Mouse (Mus musculus): Measurements from ENCODE around the gene Olfr91. TPM values are rescaled to one million over a fixed set of nuclear protein-coding genes. Genes with fewer than 3 reads are reported as not detected.

Olfr91 gene
- polyA plus RNA-seq, 1 experiment from 2014 or later, result not detected

DNA sequence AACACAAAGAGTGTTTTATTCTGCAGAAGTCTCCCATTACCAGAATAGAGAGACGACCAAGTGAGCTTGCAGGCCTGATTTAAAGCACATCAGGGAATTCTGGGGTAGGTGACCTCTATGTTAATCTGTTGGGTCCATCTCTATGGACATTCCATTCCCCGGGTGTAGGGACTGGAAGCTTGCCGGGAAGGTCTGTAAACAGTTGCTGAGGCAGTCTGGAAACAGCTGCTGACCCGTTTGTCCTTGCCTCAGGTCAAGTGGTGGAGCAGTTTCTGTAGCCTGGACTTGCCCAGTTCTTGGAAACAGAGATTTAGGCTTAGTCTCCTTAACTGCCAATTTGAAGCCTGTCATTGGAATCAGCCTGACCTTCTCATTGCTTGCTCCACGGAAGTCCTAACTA is 18.0 kb downstream of the Olfr91 start:
- Histone ChIP-seq H3K27ac (no peak overlapping the region), H3K36me3 (replicated peaks; ENCODE audit: control insufficient read depth, insufficient read depth) (peaks cover 17% of the 10 kb centered on the region), H3K4me2 (replicated peaks) (no peak overlapping the region), H3K4me3 (replicated peaks; ENCODE audit: low read length) (no peak overlapping the region), H3K9me3 (ENCODE audit: control insufficient read depth, low read length) (no peaks in the 10 kb centered on the region), H3K27me3 (ENCODE audit: control insufficient read depth, insufficient read depth, low read length) (no peaks in the 10 kb centered on the region), H3K9ac (no peak overlapping the region), H3K4me1 (replicated peaks; ENCODE audit: control insufficient read depth, insufficient read depth, low read length) (peaks cover 12% of the 10 kb centered on the region)
- DNase-seq (ENCODE audit: low spot score), result no peak
- no peak for ATAC-seq (ENCODE audit: low FRiP score)
- WGBS, result 28% methylated on average over 5 of the region's 5 CpGs

GRCm38 (mm10) chr17:37078990-37079389 is 19.1 kb downstream of the Olfr91 start:
- peaks cover 12% of the 10 kb centered on the region for H3K4me1 ChIP-seq (replicated peaks; ENCODE audit: control insufficient read depth, insufficient read depth, low read length)
- no peak overlapping the region for H3K4me3 ChIP-seq (replicated peaks; ENCODE audit: low read length)
- H3K9me3 ChIP-seq (ENCODE audit: control insufficient read depth, low read length), result no peaks in the 10 kb centered on the region
- H3K9ac ChIP-seq, result peak overlapping the region; percentile 22
- ATAC-seq (ENCODE audit: low FRiP score), result no peak
- H3K27me3 ChIP-seq (ENCODE audit: control insufficient read depth, insufficient read depth, low read length), result no peaks in the 10 kb centered on the region
- DNase-seq (ENCODE audit: low spot score), result no peak
- WGBS, result 12% methylated on average over 2 of the region's 2 CpGs
- peak overlapping the region; percentile 38; the same call in 1 of the 2 replicates for H3K27ac ChIP-seq
- peaks cover 28% of the 10 kb centered on the region for H3K36me3 ChIP-seq (replicated peaks; ENCODE audit: control insufficient read depth, insufficient read depth)
- H3K4me2 ChIP-seq (replicated peaks), result no peak overlapping the region

DNA sequence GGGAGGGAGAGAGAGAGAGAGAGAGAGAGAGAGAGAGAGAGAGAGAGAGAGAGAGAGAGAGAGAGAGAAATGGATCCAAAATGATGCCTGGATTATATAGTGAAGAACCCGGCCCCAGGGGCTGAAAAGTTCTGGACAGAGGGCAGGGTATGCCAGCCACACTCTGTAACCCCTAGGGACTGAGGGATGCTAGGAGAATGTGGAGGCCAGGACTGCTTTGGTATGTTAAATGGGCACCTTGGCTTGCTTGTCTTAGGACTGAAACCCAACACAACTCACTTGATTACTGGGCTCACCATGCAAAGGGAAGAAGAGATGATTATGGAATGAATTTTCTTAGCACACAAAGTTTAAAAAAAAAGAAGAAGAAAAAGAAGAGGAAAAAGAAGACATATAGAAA is 19.9 kb downstream of the Olfr91 start:
- no peak for DNase-seq (ENCODE audit: low spot score)
- no peak overlapping the region for H3K9ac ChIP-seq

GRCm38 (mm10) chr17:37075766-37076165 is 22.3 kb downstream of the Olfr91 start:
- Histone ChIP-seq H3K9me3 (ENCODE audit: control insufficient read depth, low read length) (no peaks in the 10 kb centered on the region), H3K4me3 (replicated peaks; ENCODE audit: low read length) (no peak overlapping the region), H3K4me1 (replicated peaks; ENCODE audit: control insufficient read depth, insufficient read depth, low read length) (peaks cover 12% of the 10 kb centered on the region), H3K27ac (no peak overlapping the region), H3K4me2 (replicated peaks) (no peak overlapping the region), H3K36me3 (replicated peaks; ENCODE audit: control insufficient read depth, insufficient read depth) (peaks cover 60% of the 10 kb centered on the region), H3K27me3 (ENCODE audit: control insufficient read depth, insufficient read depth, low read length) (no peaks in the 10 kb centered on the region), H3K9ac (no peak overlapping the region)
- DNase-seq (ENCODE audit: low spot score) (no peak), ATAC-seq (ENCODE audit: low FRiP score) (no peak)
- 92% methylated on average over 2 of the region's 2 CpGs for WGBS

More for the DNA sequence above, 19.9 kb downstream of the Olfr91 start:
- Histone ChIP-seq H3K4me2 (replicated peaks) (no peak overlapping the region), H3K27ac (no peak overlapping the region), H3K36me3 (replicated peaks; ENCODE audit: control insufficient read depth, insufficient read depth) (peaks cover 36% of the 10 kb centered on the region), H3K4me3 (replicated peaks; ENCODE audit: low read length) (no peak overlapping the region), H3K9me3 (ENCODE audit: control insufficient read depth, low read length) (no peaks in the 10 kb centered on the region), H3K4me1 (replicated peaks; ENCODE audit: control insufficient read depth, insufficient read depth, low read length) (peaks cover 12% of the 10 kb centered on the region), H3K27me3 (ENCODE audit: control insufficient read depth, insufficient read depth, low read length) (no peaks in the 10 kb centered on the region)
- WGBS, result 30% methylated on average over 1 of the region's 1 CpGs
- ATAC-seq (ENCODE audit: low FRiP score), result no peak

- ATAC-seq (ENCODE audit: low FRiP score), result no peak
- no peaks in the 10 kb centered on the region for H3K9me3 ChIP-seq (ENCODE audit: control insufficient read depth, low read length)
- peaks cover 12% of the 10 kb centered on the region for H3K4me1 ChIP-seq (replicated peaks; ENCODE audit: control insufficient read depth, insufficient read depth, low read length)
- H3K36me3 ChIP-seq (replicated peaks; ENCODE audit: control insufficient read depth, insufficient read depth), result peaks cover 66% of the 10 kb centered on the region
- WGBS, result 95% methylated on average over 6 of the region's 6 CpGs
- no peak for DNase-seq (ENCODE audit: low spot score)
- no peaks in the 10 kb centered on the region for H3K27me3 ChIP-seq (ENCODE audit: control insufficient read depth, insufficient read depth, low read length)
- H3K27ac ChIP-seq, result no peak overlapping the region
- H3K4me3 ChIP-seq (replicated peaks; ENCODE audit: low read length), result no peak overlapping the region
- no peak overlapping the region for H3K9ac ChIP-seq
- no peak overlapping the region for H3K4me2 ChIP-seq (replicated peaks)
These were observed 22.9 kb downstream of the Olfr91 start for GRCm38 (mm10) chr17:37075181-37075580.

DNA sequence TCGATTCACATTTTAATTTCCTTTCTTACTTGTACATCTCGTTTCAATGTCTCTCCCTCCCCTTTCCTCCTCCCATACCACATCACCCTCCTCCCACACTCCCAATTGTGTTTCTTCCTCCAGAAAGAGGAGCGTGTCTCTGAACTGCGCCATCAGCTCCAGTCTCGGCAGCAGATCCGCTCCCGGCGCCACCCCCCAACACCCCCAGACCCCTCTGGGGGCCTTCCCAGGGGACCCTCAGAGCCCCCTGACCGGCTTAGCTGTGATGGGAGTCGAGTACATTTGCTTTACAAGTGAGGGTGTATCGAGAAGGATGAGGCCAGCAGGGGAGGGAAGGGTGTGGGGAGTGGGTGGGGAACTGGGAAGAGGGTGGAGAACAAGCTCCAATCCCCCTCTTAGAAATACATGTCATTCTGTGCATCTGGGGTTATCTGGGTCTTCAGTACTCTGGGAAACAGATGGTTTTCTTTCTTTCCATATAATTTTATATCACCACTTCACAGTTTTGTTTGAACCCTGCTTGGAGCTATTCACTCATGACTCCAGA is 25.3 kb downstream of the Olfr91 start:
- 18% methylated on average over 11 of the region's 11 CpGs for WGBS

GRCm38 (mm10) chr17:37072080-37072729 is 25.9 kb downstream of the Olfr91 start:
- Histone ChIP-seq H3K27me3 (ENCODE audit: control insufficient read depth, insufficient read depth, low read length) (no peaks in the 10 kb centered on the region), H3K4me2 (replicated peaks) (no peak overlapping the region), H3K9me3 (ENCODE audit: control insufficient read depth, low read length) (no peaks in the 10 kb centered on the region), H3K4me1 (replicated peaks; ENCODE audit: control insufficient read depth, insufficient read depth, low read length) (no peaks in the 10 kb centered on the region), H3K4me3 (replicated peaks; ENCODE audit: low read length) (no peak overlapping the region), H3K27ac (0 out of 2 replicates have a peak overlapping the region, but pooled peaks have one; percentile 10), H3K9ac (no peak overlapping the region), H3K36me3 (replicated peaks; ENCODE audit: control insufficient read depth, insufficient read depth) (peaks cover 96% of the 10 kb centered on the region)
- DNase-seq (ENCODE audit: low spot score), result no peak
- 44% methylated on average over 12 of the region's 12 CpGs for WGBS
- peak; percentile 41; the same call in 1 of the 2 replicates for ATAC-seq (ENCODE audit: low FRiP score)

More for the DNA sequence above, 25.3 kb downstream of the Olfr91 start:
- H3K27me3 ChIP-seq (ENCODE audit: control insufficient read depth, insufficient read depth, low read length), result no peaks in the 10 kb centered on the region
- DNase-seq (ENCODE audit: low spot score) (no peak), ATAC-seq (ENCODE audit: low FRiP score) (peak; percentile 31; the same call in 1 of the 2 replicates)
- no peak overlapping the region for H3K27ac ChIP-seq
- no peaks in the 10 kb centered on the region for H3K9me3 ChIP-seq (ENCODE audit: control insufficient read depth, low read length)
- peaks cover 90% of the 10 kb centered on the region for H3K36me3 ChIP-seq (replicated peaks; ENCODE audit: control insufficient read depth, insufficient read depth)
- no peaks in the 10 kb centered on the region for H3K4me1 ChIP-seq (replicated peaks; ENCODE audit: control insufficient read depth, insufficient read depth, low read length)
- no peak overlapping the region for H3K4me2 ChIP-seq (replicated peaks)
- H3K4me3 ChIP-seq (replicated peaks; ENCODE audit: low read length), result no peak overlapping the region
- H3K9ac ChIP-seq, result no peak overlapping the region

GRCm38 (mm10) chr17:37070121-37070520 is 28.0 kb downstream of the Olfr91 start:
- H3K9ac ChIP-seq, result no peak overlapping the region
- no peak for ATAC-seq (ENCODE audit: low FRiP score)
- DNase-seq (ENCODE audit: low spot score), result no peak
- H3K4me3 ChIP-seq (replicated peaks; ENCODE audit: low read length), result no peak overlapping the region
- peaks cover 100% of the 10 kb centered on the region for H3K36me3 ChIP-seq (replicated peaks; ENCODE audit: control insufficient read depth, insufficient read depth)
- no peak overlapping the region for H3K4me2 ChIP-seq (replicated peaks)
- WGBS, result 89% methylated on average over 8 of the region's 8 CpGs
- H3K27ac ChIP-seq, result no peak overlapping the region
- H3K9me3 ChIP-seq (ENCODE audit: control insufficient read depth, low read length), result no peaks in the 10 kb centered on the region
- H3K27me3 ChIP-seq (ENCODE audit: control insufficient read depth, insufficient read depth, low read length), result no peaks in the 10 kb centered on the region
- H3K4me1 ChIP-seq (replicated peaks; ENCODE audit: control insufficient read depth, insufficient read depth, low read length), result no peaks in the 10 kb centered on the region

- WGBS, result 76% methylated on average over 1 of the region's 1 CpGs
- Histone ChIP-seq H3K9ac (no peak overlapping the region), H3K27ac (no peak overlapping the region), H3K36me3 (replicated peaks; ENCODE audit: control insufficient read depth, insufficient read depth) (peaks cover 100% of the 10 kb centered on the region), H3K9me3 (ENCODE audit: control insufficient read depth, low read length) (no peaks in the 10 kb centered on the region), H3K27me3 (ENCODE audit: control insufficient read depth, insufficient read depth, low read length) (no peaks in the 10 kb centered on the region), H3K4me3 (replicated peaks; ENCODE audit: low read length) (no peak overlapping the region), H3K4me1 (replicated peaks; ENCODE audit: control insufficient read depth, insufficient read depth, low read length) (no peaks in the 10 kb centered on the region), H3K4me2 (replicated peaks) (no peak overlapping the region)
- ATAC-seq (ENCODE audit: low FRiP score) (no peak), DNase-seq (ENCODE audit: low spot score) (no peak)
These were observed 30.2 kb downstream of the Olfr91 start for GRCm38 (mm10) chr17:37067861-37068260.

Measured in hindbrain, embryonic 14.5 days (tissue).